Mouse (Mus musculus) monocyte, adult 5-6 weeks (primary cell): ENCODE measurements around the gene Gm11032. TPM values are rescaled to one million over a fixed set of nuclear protein-coding genes. Genes with fewer than 3 reads are reported as not detected.
"Not testable (repeated sequence)": the region's sequence is repeated elsewhere in the genome, so short reads cannot be mapped to it uniquely, and the experiment has no call there.

ENCODE experiments used
- ATAC-seq: fragments of 153-309, 156-312 bp; replicated peaks from 2 replicates; pipeline ENCODE4 v1.8.0; 2017; ENCODE audit warnings: mild to moderate bottlenecking; ENCODE audit not compliant: low TSS enrichment, insufficient number of reproducible peaks, severe bottlenecking, poor library complexity, low FRiP score
- total RNA-seq: library from RNA; stranded (forward); fragments of 200-1000, 200-491, 200-594 nt; gene quantifications from 3 replicates; pipeline ENCODE4 v1.2.3, GENCODE M21; 2017

Gm11032 gene
- total RNA-seq = not detected in 3 replicates

DNA sequence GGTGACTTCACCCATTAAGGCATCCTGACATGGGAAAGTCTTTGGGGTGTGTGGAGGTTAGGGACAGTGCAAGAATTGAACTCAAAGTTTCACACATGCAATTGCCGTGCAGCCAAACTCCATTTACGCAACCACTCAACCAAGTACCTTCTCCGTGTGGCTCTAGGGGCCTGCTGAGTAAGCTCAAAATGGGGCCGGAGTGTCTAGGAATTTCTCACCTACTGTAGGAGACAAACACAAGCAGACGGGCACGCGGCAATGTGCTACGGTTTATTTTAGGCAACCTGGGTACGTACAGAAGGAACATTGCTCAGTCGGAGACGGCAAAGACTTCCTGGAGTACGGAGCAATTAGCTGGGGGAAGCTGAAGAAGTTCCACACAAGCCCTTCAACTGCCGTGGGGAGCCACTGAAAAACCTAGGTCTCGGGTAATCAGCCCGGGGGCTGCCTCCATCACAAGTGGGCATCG is at the start of gene Gm11032:
Gene Gm11032 (plus strand): TSS at position 51 of the 469 bp plus-strand sequence.
- ATAC-seq = no peak

DNA sequence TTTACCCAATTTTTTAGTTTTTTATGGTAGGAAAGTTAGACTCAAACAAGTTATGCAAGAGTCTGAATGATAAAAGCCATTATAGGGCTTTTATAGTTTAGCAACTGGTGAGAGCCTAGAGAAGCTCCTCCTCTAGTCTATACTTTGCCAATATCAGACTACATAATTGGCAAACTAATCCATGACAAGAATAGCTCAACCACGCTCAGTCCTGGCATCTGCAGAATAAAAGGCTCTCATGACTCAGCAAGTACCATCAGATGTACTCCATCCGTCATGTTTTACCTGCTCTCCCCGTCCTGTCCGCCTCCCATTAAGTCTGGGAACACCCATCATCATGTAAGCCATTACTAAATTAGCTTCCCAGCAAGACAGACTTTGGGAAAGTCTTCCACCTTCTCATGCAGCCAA is 48.4 kb upstream of the Gm11032 start:
- no peak for ATAC-seq

DNA sequence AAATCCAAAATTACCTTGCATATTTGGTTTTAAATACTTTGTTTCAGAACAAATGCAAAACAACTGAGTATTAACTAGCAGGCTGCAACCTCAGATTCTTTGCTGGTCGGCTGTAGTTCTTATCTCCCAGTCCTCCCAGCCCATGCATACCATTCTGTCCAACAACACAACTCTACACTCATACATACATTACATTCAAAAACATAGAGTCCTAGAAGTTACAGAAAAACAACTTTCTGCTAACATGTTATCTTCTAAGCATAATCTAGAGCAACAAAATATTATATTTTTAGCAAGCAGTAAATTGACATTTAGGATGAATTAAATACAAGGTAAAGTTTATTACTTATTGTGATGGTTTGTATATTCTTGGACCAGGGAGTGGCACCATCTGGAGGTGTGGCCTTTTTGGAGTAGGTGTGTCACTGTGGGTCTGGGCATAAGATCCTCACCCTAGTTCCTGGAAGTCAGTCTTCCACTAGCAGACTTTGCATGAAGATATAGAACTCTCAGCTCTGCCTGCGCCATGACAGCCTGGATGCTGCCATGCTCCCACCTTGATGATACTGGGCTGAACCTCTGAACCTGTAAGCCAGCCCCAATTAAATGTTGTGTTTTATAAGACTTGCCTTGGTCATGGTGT is 43.7 kb upstream of the Gm11032 start:
- not testable (repeated sequence) for ATAC-seq

DNA sequence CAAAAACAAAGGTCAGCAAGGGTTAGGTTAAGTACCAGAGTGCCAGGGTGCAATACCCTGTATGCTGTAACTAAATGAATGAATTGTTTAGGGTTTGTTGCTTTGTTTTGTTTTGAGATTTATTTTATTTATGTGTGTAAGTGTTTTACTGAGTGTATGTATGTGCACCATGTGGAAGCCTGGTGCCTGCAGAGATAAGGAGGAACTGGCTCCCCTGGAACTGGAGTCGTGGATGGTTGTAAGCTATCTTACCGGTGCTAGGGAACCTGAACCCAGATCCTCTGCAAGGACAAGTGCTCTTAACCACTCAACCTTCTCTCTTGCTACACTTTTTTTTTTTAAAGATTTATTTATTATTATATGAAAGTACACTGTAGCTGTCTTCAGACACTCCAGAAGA is 42.8 kb upstream of the Gm11032 start:
- ATAC-seq = no peak

DNA sequence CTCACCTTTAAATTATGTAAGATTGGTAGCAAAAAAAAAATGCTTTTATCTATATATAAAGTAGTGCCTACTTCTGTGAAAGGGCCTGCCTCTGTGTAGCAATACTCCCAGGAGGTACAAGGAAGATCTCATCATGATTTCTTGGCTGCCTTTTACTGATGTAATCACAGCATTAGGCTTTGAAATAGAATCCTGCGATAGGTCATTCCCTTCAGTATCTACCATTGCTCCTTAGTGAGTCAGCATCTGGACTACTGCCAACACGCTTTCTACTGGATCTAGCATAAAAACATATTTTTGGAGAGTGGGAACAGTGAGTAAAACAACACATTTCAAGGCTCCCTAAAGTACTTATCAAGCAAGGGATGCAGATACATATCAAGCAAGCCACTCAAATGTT is 41.2 kb upstream of the Gm11032 start:
- ATAC-seq = no peak

DNA sequence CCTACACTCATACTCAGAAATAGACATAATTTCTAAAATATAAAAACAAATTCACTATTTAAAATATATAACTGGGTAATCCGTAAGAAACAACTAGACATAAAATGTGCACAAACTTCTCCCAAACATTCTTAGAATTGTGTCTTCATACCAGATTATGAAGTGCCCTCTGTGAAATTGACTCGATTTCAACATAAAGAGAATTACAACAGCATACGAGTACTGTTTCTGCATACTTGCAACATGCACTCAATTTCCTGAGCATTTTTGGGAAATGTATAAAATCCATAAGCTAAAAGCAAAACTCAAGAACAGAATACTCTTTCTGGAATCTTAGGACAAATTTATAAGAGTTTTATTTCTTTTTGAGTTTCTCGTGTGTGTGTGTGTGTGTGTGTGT is 28.1 kb upstream of the Gm11032 start:
- ATAC-seq = no peak

DNA sequence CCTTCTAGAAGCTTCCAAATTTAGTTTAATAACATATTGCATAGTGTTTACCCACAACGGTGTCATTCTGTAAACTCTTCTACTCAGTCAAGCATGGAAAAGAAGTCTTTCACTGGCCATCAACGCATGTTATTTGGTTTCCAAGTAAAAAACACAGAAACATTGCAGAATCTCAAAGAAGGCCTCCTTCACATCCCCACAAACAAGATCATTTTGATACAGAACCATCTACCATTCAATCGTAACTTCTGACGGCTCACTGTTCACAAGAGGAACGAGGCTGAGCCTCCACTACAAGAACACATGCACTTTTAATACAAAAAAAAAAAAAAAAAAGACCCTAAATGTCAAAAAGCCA is 26.4 kb upstream of the Gm11032 start:
- ATAC-seq = no peak

DNA sequence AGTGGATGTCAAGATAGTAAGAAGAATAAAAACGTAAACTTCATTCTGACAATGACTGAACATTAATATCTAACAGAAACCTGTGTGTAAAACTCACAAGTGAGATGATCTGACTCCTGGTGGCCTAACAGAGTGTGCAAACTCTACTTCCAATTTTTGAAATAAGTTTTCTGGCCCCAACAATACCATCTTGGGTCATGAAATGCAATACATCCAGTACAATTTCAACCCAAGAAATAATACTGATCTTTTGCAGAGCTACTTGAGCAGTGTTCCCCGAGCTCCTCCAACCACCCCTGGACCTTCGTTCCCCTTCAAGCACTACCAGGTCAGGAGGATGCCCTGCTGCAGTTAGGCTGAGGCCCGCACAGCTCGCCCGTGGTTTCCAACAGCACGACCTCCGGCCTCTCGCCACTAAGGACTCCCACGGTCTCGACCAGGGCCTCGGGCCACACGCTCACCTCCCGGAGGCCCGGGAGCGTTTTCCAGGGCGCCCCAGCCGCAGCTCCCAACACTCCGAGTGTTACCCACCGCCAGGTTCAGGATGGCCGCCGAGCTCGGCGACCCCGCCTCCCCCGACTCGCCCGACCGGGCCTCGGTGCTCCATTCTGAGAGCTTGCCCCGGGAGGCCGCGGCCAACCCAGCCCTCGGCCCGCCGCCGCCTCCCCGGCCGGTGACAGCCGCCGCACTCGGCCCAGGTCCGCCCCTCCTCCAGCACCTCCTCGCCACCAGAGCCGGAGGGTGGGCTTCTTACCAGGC is 25.8 kb upstream of the Gm11032 start:
- peak; percentile 42 for ATAC-seq

DNA sequence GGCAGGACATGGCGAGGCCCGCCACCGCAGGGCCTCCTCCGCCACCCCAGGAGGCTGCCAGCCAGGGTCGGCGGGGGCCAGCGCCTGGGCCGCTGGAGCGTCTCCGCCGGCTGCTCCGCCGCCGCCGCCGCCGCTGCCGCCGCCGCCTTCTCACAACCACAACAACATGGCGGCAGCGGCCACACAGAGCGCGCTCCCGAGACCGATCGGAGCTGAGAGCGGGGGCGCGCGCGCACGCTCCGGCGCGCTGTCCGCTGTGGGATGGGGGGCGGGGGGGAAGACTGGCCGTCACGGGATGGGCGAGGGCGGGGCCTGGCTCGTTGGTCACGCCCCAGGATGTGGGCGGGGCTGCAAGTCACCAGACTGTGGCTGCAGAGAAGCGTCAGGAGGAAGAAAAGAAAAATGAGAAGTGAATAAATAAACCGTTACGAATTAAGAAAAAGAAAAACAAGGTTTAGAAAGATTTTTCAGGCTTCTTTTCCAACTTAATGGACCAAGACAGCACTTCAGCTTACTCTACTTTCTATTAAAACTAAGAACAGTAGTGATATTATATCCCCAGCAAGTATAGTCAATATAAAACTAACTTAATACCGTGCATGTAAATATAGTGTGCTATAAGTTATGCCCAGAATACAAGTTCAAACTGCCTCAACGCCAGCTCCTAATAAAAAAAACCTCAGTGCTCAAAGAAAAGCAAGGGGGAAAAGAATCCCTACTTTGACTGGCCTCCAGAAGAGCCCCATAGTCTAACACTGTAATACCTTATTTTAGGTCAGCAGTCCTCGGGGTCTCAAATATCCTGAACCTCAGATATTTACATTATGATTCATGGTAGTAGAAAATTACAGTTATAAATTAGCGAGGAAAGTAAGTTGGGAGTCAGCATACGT is 25.0 kb upstream of the Gm11032 start, which contains the start of gene Mtmr3:
Gene Mtmr3 (minus strand): TSS at position 256 of the 893 bp plus-strand sequence.
- ATAC-seq = peak; percentile 89

DNA sequence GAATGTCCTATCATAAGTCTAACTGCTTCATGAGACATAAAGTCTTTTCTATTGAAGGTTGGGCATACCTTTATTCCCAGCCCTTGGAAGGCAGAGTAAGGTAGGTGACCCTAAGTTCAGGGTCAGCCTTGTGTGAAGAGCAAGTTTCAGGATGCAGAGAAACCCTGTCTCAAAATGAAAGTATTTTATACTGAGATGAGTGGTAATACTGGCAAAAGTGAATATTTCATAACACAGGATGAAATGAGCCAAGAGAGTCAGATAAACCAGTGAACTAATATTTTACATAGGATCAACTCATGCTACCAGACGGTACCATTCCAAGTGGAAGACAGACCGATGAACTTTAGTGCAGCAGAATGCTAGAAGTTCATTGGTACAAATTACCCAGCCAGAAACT is 21.5 kb upstream of the Gm11032 start:
- ATAC-seq = no peak

DNA sequence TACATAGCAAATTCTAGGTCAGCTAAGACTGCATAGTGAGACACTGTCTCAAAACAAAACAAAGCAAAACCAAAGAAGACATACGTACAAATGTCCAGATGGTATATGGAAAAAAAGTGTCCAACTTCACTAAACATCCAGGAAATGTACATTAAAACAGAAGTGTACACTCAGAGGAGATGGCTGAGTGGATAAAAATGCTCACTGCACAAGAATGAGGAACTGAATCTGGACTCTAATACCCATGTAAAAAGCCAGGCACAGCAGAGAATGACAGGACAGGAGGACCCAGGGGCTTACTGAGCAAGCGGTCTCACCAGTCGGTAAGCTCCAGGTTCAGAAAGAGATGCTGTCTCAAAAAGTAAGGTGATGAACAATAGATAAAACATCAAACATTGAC is 20.0 kb upstream of the Gm11032 start:
- ATAC-seq = peak; percentile 79

DNA sequence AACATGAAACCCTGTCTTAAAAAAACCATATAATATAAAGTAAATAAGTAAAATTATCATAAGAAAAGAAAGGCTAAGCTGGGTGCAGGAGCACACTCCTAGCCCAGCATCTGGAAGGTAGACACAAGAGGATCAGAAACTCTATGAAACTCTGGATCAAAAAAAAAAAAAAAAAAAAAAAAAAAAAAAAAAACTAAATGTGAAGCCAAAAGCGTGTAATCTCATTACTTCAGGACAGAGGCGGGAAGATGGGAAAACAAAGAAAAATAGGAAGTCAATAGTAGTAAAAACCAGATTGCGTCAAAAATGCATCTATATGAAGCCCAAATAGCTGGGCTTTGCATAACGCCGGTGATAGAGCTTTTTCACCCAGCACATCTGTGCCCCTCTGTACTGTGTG is 18.0 kb upstream of the Gm11032 start:
- no peak for ATAC-seq

DNA sequence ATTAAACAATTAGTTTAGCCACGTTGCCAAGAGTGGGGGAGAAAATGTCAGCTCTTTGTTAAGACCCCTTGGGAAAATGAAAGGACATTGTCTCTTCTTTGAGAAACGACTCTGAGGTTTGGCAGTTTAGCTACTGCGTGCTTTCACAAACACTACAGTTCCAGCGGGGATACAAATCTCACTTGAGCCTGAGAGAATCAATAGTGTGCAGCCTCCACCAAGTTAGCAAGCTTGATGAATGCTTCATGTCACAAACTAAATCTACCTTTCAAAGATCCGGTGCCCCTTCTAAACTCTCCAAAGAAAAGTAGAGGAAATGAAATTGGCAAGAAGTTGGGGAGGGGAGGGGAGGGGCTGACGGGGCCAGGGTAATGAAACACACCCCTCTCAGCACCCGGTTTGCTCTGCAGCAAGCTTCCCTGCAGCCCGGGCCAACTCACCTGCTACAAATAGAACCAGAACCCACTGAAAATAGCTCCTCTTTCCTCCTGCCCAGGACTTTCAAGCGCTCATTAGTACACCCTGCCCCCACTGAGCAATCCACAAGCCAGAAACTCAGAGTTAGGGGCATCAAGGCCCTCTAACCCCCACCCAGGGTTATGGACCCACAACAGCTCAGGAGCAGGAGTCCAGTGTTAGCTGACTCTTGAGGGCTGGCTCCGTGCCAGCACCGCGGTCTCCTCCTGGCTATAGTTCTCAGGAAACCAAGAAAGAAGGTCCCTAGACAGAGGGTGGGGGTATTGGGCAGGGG is 17.0 kb upstream of the Gm11032 start:
- no peak for ATAC-seq

DNA sequence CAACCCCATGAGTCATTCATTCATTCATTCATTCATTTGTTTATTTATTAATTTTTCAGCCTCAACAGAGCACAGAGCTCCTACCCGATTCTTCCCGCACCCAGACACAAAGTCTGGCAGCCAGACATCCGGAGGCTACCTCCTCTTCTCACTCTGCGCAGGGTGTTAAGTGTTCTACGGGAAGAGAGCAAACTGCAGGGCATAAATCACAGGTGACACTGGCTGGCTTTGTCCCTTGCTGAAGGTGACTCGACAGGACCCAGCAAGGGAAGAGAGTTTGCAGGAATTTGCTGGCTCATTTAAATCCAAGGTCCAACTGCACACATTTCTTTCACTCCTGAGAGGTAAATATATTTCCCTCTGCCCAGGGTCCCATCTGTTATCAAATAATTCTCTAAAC is 15.4 kb upstream of the Gm11032 start:
- no peak for ATAC-seq

DNA sequence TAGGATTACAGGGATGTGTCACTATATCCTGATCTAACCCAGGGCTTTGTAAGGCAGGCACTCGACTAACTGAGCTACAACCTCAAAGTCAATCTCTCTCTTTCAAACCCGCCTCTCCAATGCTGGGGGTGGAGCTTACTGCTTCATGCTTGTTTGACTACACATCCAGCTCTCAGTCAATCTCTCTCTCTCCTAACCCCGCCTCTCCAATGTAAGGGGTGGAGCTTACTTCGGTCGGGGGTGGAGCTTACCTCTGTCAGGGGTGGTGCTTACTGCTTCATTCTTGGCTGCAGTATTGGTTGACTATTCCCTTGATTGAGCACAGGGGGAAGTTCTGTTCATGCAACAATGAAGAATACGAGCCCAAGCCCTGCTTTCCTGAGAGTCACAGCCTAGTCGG is 14.5 kb upstream of the Gm11032 start:
- ATAC-seq = peak; percentile 54; the same call in 1 of the 2 replicates

DNA sequence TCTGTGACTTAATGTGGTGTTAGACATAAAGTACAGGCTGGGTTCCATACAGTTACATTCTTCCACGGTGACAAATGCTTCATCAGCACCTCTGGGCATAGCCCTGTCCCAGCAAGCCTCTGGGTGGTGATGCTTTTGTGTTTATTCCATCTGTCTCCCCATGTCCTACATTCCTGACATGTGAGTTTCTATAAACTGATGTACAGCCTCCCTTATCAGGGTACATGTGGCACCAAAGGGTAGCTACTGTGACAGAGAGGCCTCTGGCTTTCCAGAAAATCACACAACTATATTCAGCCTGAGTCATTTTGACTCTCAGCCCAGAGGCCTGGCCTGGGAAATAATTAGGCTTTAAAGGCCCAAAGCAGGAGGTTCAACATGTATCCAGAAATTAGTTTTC is 13.3 kb upstream of the Gm11032 start:
- no peak for ATAC-seq

DNA sequence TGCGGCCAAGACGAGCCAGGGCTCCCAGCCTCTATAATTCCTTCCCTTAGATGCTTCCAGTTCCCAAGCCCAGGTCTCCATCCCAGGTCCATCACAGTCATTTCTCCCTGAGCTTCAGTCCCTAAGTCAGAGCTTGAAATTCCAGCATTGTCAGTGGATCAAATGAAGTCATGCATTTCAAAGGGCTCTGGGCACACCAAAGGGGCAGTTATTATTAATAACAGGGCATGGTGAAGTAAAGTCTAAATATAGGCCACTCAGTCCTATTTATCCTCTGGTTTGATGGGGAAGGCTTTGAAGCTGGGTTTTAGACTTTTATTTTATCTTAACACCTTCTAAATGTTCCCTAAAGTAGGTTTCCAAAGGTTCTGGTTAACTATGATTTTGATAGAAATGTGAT is 8.0 kb upstream of the Gm11032 start:
- no peak for ATAC-seq

DNA sequence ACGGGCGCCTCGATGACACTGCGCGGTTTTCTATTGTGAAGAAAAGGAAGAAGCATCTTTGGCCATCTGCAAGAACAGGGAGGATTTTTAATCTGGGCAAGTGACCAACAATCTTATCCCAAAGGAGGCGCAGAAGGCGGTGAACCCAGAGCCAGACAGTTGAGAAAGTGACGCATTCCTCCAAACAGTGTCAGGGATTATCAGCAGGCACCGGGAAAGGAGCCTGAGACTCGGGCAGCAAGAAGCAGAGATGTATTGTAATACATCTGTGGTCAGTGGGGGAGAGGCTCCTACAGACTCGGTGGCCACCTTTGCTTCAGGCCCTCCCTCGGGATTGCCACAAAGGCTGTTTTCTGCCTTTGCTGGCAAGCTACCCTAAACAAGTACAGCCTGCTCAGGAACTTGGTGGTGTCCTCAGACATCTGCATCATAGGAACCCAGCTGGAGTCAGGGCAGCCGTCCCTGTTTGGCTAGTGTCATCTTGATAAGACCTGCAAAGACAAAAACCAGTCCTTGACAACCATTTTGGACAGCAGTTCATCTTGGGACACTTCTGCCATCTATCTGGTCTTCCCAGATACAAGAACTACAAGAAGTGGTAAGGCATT is 738 bp downstream of the Gm11032 start:
- ATAC-seq = no peak
